Mouse (Mus musculus) neutrophil, adult 5-6 weeks (primary cell): ENCODE results near the gene Tmem144. TPM values are rescaled to one million over a fixed set of nuclear protein-coding genes. Genes with fewer than 3 reads are reported as not detected.
A peak's percentile ranks its signal among the peaks of the same experiment; 100 is the strongest.

Source experiments
- ATAC-seq: fragments of 151-379, 151-347 bp; 2 replicates; pipeline ENCODE4 v1.8.0; 2017; ENCODE audit warnings: mild to moderate bottlenecking, moderate TSS enrichment; ENCODE audit not compliant: insufficient number of reproducible peaks, poor library complexity, low FRiP score, severe bottlenecking; ENCODE audit errors: extremely low read depth
- total RNA-seq: library from RNA; stranded (forward); fragments of 200-1000 nt; gene quantifications from 2 replicates; pipeline ENCODE4 v1.2.3, GENCODE M21; 2017

Gene Tmem144
- 0.35 TPM in 1 of 2 replicates, not detected in the other for total RNA-seq

- ATAC-seq = no peak
Observed at GRCm38 (mm10) chr3:79852654-79853166, at the start of gene Tmem144. Gene Tmem144, minus strand, starts transcription at chr3:79852773.

GRCm38 (mm10) chr3:79901734-79902133 is 49.2 kb upstream of the Tmem144 start:
- ATAC-seq = no peak

GRCm38 (mm10) chr3:79901321-79901720 is 48.7 kb upstream of the Tmem144 start:
- ATAC-seq = no peak

GRCm38 (mm10) chr3:79900502-79900901 is 47.9 kb upstream of the Tmem144 start:
- no peak for ATAC-seq

GRCm38 (mm10) chr3:79899906-79900305 is 47.3 kb upstream of the Tmem144 start:
- no peak for ATAC-seq

GRCm38 (mm10) chr3:79898514-79898913 is 45.9 kb upstream of the Tmem144 start:
- ATAC-seq = no peak

GRCm38 (mm10) chr3:79897534-79898370 is 45.2 kb upstream of the Tmem144 start:
- no peak for ATAC-seq

GRCm38 (mm10) chr3:79887966-79888365 is 35.4 kb upstream of the Tmem144 start:
- no peak for ATAC-seq

GRCm38 (mm10) chr3:79887161-79887855 is 34.7 kb upstream of the Tmem144 start:
- no peak for ATAC-seq

- ATAC-seq = 0 out of 2 replicates have a peak, but pooled peaks have one; percentile 11
Observed at GRCm38 (mm10) chr3:79886357-79887091, 34.0 kb upstream of the Tmem144 start.

- ATAC-seq = no peak
Observed at GRCm38 (mm10) chr3:79885686-79886356, 33.2 kb upstream of the Tmem144 start.

GRCm38 (mm10) chr3:79884761-79885189 is 32.2 kb upstream of the Tmem144 start:
- ATAC-seq = peak; percentile 31; the same call in 1 of the 2 replicates

GRCm38 (mm10) chr3:79884305-79884704 is 31.7 kb upstream of the Tmem144 start, which contains the start of gene Fam198b:
Gene Fam198b, plus strand, starts transcription at chr3:79884533.
- no peak for ATAC-seq

- ATAC-seq = peak; percentile 63
Observed at GRCm38 (mm10) chr3:79883092-79883491, 30.5 kb upstream of the Tmem144 start.

GRCm38 (mm10) chr3:79881645-79882044 is 29.1 kb upstream of the Tmem144 start:
- ATAC-seq = no peak

- ATAC-seq = no peak
Observed at GRCm38 (mm10) chr3:79879246-79879645, 26.7 kb upstream of the Tmem144 start.

- no peak for ATAC-seq
Observed at GRCm38 (mm10) chr3:79878350-79878749, 25.8 kb upstream of the Tmem144 start.

- no peak for ATAC-seq
Observed at GRCm38 (mm10) chr3:79875471-79875870, 22.9 kb upstream of the Tmem144 start.
